Mouse (Mus musculus) retina, postnatal 7 days (tissue): ENCODE results near the gene Plekhm2.

Experiments
- DNase-seq: peaks from one replicate; pipeline ENCODE4 v3.0.0-alpha.2; 2012; ENCODE audit warnings: low read depth, low spot score

Plekhm2 gene

GRCm38 (mm10) chr4:141663122-141663931, 1.4 kb downstream of the Plekhm2 start:
- DNase-seq: no peak

- DNase-seq: no peak
These were observed 3.8 kb downstream of the Plekhm2 start for GRCm38 (mm10) chr4:141660884-141661283.

GRCm38 (mm10) chr4:141659739-141660138, 5.0 kb downstream of the Plekhm2 start:
- DNase-seq: no peak

DNA sequence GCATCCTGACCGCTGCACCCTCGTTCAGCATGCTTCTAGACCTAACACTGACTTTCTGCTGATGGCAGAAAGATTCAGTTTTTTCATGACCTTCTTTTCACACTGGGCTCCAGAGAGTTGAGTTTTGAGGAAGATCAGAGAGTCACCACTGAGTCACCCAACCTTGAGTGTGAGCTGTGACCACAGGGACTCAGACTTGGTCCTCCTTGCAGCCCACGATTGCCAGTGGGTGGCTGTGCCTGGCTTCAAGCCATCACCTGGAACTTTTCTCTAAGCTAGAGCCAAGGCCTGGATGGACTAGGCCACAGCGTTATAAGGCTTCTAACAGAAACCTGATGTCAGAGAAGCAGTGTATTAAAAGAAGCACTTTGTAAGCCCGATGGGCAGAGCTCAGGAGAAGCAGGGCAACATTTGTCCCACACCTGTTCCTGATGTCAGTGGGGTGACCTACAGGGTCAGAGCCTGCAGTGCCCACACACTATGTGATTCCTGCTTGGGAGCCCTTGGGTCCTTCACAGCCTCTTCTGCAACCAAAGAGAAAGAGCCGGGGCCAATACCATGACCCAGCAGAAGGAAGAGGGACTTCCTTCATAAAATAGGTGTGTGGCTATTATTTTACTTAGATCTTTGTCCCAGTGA, 5.7 kb downstream of the Plekhm2 start:
- no peak for DNase-seq

DNA sequence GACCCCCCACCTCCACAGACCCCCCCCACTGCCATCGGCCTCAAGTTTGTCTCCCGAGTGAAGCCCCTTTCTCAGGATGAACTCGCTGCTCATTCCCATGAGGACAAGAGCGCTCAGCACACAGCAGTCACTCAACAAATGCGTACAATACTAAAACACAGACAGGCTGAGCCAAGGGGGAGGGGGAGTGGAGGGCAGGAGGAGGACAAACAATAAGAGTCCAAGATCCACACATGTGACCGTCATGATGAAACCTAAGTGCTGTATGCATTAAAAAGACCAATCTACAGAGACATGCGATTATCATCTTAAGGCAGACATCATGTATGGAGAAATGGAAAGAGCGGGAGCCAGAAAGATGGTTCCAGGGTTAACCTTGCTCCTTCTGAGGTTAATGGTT, 7.8 kb downstream of the Plekhm2 start:
- no peak for DNase-seq

GRCm38 (mm10) chr4:141655908-141656608, 8.6 kb downstream of the Plekhm2 start:
- DNase-seq: no peak

- no peak for DNase-seq
These were observed 10.2 kb downstream of the Plekhm2 start for GRCm38 (mm10) chr4:141654509-141654908.

DNA sequence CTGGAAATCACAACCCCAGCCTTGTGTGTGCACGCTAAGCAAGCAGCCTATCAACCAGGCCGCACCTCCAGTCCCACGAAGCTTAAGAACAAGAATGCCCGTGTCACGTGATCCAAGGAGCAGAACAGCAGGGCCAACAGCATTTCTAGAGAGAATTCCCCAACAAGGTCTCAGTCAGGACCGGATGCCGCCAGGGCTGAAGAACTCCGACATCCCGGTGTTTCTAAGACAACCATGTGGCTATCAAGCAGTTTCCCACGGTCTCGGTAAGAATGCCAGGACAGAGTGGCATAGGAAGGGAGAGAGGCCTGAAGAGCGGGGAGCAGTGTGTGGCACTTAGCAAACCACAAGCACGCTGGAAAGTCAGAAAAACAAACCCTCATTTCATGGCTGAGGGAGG, 10.9 kb downstream of the Plekhm2 start:
- DNase-seq: no peak

DNA sequence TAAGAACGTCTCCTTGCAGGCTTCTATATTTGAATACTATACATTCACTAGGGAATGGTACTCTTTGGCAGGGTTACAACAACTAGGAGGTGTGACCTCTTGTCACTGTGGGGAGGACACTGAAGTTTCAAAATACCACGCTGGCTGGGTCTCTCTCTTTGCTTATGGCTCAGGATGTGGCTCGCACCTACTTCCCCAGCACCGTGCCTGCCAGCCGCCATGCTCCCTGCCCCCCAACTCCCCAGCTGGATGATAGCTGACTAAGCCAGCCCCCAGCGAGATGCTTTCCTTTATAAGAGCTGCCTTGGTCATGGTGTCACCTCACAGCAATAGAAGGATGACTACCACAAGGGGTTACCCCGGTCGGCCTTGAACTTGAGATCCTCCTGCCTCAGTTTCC, 11.7 kb downstream of the Plekhm2 start:
- DNase-seq: no peak

DNA sequence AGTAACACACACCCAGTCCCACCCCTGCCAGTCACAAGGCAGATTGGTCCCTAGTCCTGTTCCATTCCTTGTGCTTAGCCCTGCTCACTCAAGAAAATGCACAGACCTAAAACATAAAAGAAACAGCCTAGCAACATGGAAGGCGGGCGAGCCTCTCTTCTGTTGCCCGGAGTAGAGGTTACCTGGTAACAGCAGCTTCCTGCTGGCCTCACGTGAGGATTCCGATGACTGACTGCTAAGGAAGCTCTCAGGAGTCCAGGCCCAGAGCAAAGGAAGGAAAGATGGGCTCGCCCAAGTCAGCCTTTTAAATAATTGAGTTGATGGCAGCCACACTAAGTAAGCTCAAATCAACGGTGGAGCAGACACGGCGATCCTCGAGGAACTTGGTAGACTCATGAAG, 12.8 kb downstream of the Plekhm2 start:
- no peak for DNase-seq

DNA sequence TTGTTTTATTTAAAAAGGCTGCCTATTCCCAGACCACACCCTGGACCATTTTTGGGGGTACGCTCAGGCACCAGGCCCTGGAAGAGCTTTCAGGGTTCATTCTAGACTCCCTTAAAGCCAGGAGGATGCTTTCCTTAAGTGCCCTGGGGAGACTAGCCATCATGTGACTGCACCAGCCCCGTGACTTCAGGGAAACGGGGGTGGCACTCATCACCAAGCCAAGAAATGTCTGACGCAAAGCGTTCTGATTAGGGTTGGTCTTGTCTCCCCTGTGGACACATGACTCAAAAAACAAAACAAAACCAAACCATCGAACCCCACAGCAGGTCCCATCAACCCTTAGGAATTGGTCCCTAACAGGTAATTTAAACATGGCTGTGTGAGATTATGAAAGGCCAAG, 13.4 kb downstream of the Plekhm2 start:
- no peak for DNase-seq

DNA sequence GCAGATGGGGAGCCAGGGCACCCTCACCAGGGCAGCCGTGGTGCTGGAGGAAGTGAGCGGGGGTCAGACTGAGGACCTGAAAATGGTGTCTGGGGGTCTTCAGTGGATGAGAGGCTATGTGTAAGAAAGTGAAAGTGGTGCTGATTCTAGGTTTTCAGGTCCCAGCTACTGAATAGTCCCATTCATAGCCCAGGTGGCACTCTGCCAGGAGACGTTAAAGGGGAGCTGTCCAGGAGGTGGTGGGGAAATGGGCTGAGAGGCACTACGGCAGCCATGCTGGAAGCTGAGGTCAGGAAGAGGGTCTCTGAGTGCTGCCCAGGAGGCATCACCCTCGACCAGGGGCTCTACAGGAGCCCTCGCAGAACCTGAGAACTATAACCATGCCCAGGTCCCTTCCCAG, 15.5 kb downstream of the Plekhm2 start:
- DNase-seq: no peak

GRCm38 (mm10) chr4:141648262-141648661, 16.4 kb downstream of the Plekhm2 start:
- no peak for DNase-seq

DNA sequence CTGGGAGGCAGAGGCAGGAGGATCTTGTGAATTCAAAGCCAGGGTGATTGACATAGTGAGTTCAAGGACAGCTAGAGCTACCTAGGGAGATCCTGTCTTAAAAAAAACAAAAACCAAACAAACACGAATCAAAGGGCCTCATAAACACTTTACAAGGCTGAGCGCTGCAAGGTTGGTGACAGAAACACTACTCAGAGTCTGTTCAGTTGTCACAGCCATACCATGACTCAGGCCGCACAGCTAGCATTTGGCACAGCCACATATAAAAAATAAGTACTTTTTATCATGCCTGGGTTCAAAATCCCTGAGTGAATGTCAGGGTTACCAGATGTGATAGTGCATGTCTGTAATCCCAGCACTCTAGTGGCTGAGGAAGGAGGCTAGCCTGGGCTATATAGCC, 17.5 kb downstream of the Plekhm2 start:
- DNase-seq: no peak

DNA sequence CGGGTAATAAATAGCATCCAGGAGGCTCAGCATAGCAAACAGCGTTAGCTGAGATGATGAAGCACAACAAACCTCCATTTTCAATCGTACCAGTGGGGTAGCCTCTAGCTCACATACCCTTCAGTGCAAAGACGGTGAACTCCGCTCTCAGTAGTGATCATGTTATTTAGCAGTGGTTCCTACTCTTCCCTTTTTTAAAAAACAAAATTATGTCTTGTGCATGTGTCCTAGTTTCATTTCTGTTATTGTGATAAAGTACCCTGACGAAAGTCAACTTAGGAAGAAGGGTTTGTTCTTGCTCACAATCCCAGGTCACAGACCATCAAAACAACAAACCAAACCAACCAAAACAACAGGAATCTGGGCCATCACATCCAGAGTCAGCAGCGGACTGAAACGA, 18.7 kb downstream of the Plekhm2 start:
- no peak for DNase-seq

GRCm38 (mm10) chr4:141643118-141643855, 21.4 kb downstream of the Plekhm2 start:
- DNase-seq: no peak

- no peak for DNase-seq
These were observed 22.5 kb downstream of the Plekhm2 start for GRCm38 (mm10) chr4:141641961-141642811.

DNA sequence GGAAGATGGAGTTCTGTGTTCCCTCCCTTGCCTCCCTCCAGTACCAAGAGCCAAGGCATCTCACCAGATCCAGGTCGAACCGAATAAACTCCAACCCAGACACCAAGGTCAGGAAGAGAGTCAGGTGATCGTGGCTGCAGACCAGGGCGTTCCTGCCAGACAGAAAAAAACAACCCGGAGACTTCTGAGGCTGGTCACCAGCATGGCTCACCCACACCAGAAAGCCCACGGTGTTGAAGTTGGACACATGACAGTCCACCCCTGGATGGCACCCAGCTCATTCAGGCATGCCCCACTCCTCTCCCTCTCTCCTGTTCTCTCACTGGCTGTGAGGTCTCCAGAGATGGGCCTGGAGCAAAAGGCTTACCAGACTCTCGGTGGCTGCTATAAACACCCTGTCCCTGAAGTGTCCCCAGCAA, 23.3 kb downstream of the Plekhm2 start:
- DNase-seq: no peak

GRCm38 (mm10) chr4:141639474-141639873, 25.2 kb downstream of the Plekhm2 start:
- DNase-seq: no peak

DNA sequence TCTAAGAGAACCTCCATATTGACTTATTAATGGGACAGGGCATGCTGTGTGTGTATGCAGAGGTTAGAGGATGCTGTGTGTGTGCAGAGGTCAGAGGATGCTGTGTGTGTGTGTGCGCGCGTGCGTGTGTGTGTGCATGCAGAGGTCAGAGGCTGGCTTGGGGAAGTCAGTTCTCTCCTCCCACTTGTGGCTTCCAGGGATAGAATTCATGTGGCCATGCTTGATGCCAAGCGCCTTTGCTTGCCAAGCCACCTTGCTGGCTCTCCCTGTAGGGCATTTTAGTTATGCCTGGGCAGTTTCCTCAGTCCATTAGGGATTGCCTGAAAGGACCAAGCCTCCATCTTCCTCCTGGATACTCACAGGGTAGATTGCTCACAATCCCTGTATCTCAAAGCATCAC, 28.0 kb downstream of the Plekhm2 start:
- DNase-seq: no peak

GRCm38 (mm10) chr4:141635991-141636390, 28.7 kb downstream of the Plekhm2 start:
- no peak for DNase-seq
